Mouse (Mus musculus) G1E (cell line): ENCODE measurements around the gene Xpot. TPM values are rescaled to one million over a fixed set of nuclear protein-coding genes. Genes with fewer than 3 reads are reported as not detected.

ENCODE experiments used
- ATAC-seq: 2 replicates; pipeline ENCODE4 v1.8.0; 2016; ENCODE audit warnings: mild to moderate bottlenecking; ENCODE audit not compliant: insufficient number of reproducible peaks, poor library complexity, low FRiP score, severe bottlenecking; ENCODE audit errors: extremely low read depth
- DNase-seq: peaks from one replicate; pipeline ENCODE4 v3.0.0; 2012; ENCODE audit warnings: low spot score
- H3K27me3 ChIP-seq: 2 replicates; pipeline ENCODE4 v1.6.1; 2012; ENCODE audit warnings: mild to moderate bottlenecking, low read length, inconsistent platforms; ENCODE audit not compliant: insufficient read depth
- H3K36me3 ChIP-seq: replicated peaks from 2 replicates; pipeline ENCODE3; 2012; ENCODE audit warnings: mild to moderate bottlenecking, inconsistent platforms
- H3K4me1 ChIP-seq: 2 replicates; pipeline ENCODE4 v1.6.1; 2012; ENCODE audit warnings: low read depth, low read length, inconsistent platforms, mixed read lengths; ENCODE audit not compliant: insufficient read depth
- H3K4me3 ChIP-seq: 2 replicates; pipeline ENCODE4 v1.5.1; 2012; ENCODE audit warnings: low read depth, mild to moderate bottlenecking, inconsistent platforms, low read length, moderate library complexity, mixed read lengths
- H3K9me3 ChIP-seq: replicated peaks from 2 replicates; pipeline ENCODE4 v1.6.1; 2012; ENCODE audit warnings: inconsistent platforms
- CTCF ChIP-seq: IDR thresholded peaks from 2 replicates; pipeline ENCODE4 v1.5.1; 2012; ENCODE audit warnings: low read depth, low read length, inconsistent platforms, mixed read lengths
- GATA1 ChIP-seq: IDR thresholded peaks from 2 replicates; pipeline ENCODE4 v1.6.1; 2012; ENCODE audit warnings: borderline replicate concordance, low read length, inconsistent platforms, mixed read lengths
- GATA2 ChIP-seq: IDR thresholded peaks from 2 replicates; pipeline ENCODE4 v1.6.1; 2012; ENCODE audit warnings: low read depth, low read length, inconsistent platforms, borderline replicate concordance
- POLR2AphosphoS5 ChIP-seq: IDR thresholded peaks from 2 replicates; pipeline ENCODE4 v1.6.1; 2012; ENCODE audit warnings: low read depth, low read length, inconsistent platforms; ENCODE audit not compliant: insufficient replicate concordance
- TAL1 ChIP-seq: conservative IDR thresholded peaks from 2 replicates; pipeline ENCODE4 v1.6.1; 2012; ENCODE audit warnings: low read depth, low read length, inconsistent platforms, mixed read lengths
- polyA plus RNA-seq: library from polyadenylated mRNA; stranded (reverse); fragments of >175 nt; gene quantifications from 2 replicates; pipeline ENCODE4 v1.2.3, GENCODE M21; 2012
- total RNA-seq, 2 experiments: library from RNA; stranded (forward) in 1 of 2; stranded (reverse) in 1 of 2; fragments of 200-1000 nt in 1 of 2; fragments of >200 nt in 1 of 2; fragmentation: Nextera tagmentation in 1 of 2; gene quantifications; 2 replicates each; pipeline ENCODE4 v1.2.3; 2014 to 2017

Xpot gene
- total and polyA plus RNA-seq, 3 experiments: 87.0 to 116 (median 110) TPM

- ATAC-seq (peak; percentile 97), DNase-seq (peak; percentile 81)
- Histone ChIP-seq H3K4me3 (peak overlapping the region; percentile 49; the same call in 1 of the 2 replicates), H3K9me3 (peaks cover 23% of the 10 kb centered on the region), H3K36me3 (peaks cover 68% of the 10 kb centered on the region), H3K4me1 (peaks cover 43% of the 10 kb centered on the region), H3K27me3 (no peaks in the 10 kb centered on the region)
- TF ChIP-seq GATA1 (no peak), CTCF (no peak), TAL1 (peak; percentile 100), POLR2AphosphoS5 (no peak), GATA2 (peak; percentile 55; the same call in 1 of the 2 replicates)
These were observed 57.0 kb downstream of the Xpot start for GRCm38 (mm10) chr10:121569001-121569589.

- peaks cover 43% of the 10 kb centered on the region for H3K4me1 ChIP-seq
- DNase-seq (no peak), ATAC-seq (no peak; the same call in 1 of the 2 replicates)
- H3K9me3 ChIP-seq: peaks cover 23% of the 10 kb centered on the region
- H3K4me3 ChIP-seq: peak overlapping the region; percentile 49; the same call in 1 of the 2 replicates
- TF ChIP-seq GATA2 (no peak), GATA1 (no peak), CTCF (no peak), POLR2AphosphoS5 (no peak), TAL1 (no peak)
- H3K27me3 ChIP-seq: no peaks in the 10 kb centered on the region
- H3K36me3 ChIP-seq: peaks cover 72% of the 10 kb centered on the region
These were observed 57.6 kb downstream of the Xpot start for GRCm38 (mm10) chr10:121568534-121568933.

GRCm38 (mm10) chr10:121568026-121568425 is 58.1 kb downstream of the Xpot start:
- TF ChIP-seq GATA1 (no peak), POLR2AphosphoS5 (no peak), TAL1 (no peak), GATA2 (no peak), CTCF (no peak)
- Histone ChIP-seq H3K27me3 (no peaks in the 10 kb centered on the region), H3K4me1 (peaks cover 43% of the 10 kb centered on the region), H3K9me3 (peaks cover 23% of the 10 kb centered on the region), H3K4me3 (no peak overlapping the region; the same call in 1 of the 2 replicates), H3K36me3 (peaks cover 77% of the 10 kb centered on the region)
- ATAC-seq (no peak), DNase-seq (no peak)

GRCm38 (mm10) chr10:121564447-121564846 is 61.7 kb downstream of the Xpot start:
- ATAC-seq (no peak), DNase-seq (no peak)
- no peak for TF ChIP-seq CTCF
- TF ChIP-seq TAL1: no peak
- no peak for TF ChIP-seq GATA2
- no peak for TF ChIP-seq GATA1
- TF ChIP-seq POLR2AphosphoS5: no peak
- Histone ChIP-seq H3K27me3 (no peaks in the 10 kb centered on the region), H3K4me1 (peaks cover 23% of the 10 kb centered on the region), H3K9me3 (peaks cover 3% of the 10 kb centered on the region; the same call in 1 of the 2 replicates), H3K4me3 (no peak overlapping the region), H3K36me3 (peaks cover 76% of the 10 kb centered on the region)

- Histone ChIP-seq H3K27me3 (no peaks in the 10 kb centered on the region), H3K4me1 (peaks cover 9% of the 10 kb centered on the region), H3K36me3 (peaks cover 89% of the 10 kb centered on the region), H3K4me3 (no peak overlapping the region), H3K9me3 (no peaks in the 10 kb centered on the region)
- TF ChIP-seq CTCF (no peak), GATA2 (no peak), GATA1 (no peak), TAL1 (no peak), POLR2AphosphoS5 (no peak)
- ATAC-seq (no peak), DNase-seq (no peak)
These were observed 67.9 kb downstream of the Xpot start for GRCm38 (mm10) chr10:121558231-121558630.

GRCm38 (mm10) chr10:121556263-121556662 is 69.9 kb downstream of the Xpot start:
- ATAC-seq: no peak
- no peaks in the 10 kb centered on the region for H3K9me3 ChIP-seq
- TF ChIP-seq GATA2: no peak
- TF ChIP-seq POLR2AphosphoS5: no peak
- TF ChIP-seq GATA1: no peak
- TF ChIP-seq TAL1: no peak
- TF ChIP-seq CTCF: no peak
- no peak for DNase-seq
- peaks cover 91% of the 10 kb centered on the region for H3K36me3 ChIP-seq
- peaks cover 9% of the 10 kb centered on the region for H3K4me1 ChIP-seq
- no peaks in the 10 kb centered on the region for H3K27me3 ChIP-seq
- H3K4me3 ChIP-seq: no peak overlapping the region
